Comparison of ENCODE assay signal across 8 mouse cellular contexts in genomic region chr2:78987388-78987787, GRCm38 (mm10).
"Had no signal": no experiment of that assay in that cellular context is flagged by ENCODE, and none has a peak within 500 bp of the region (broad histone marks: within the 10 kb centered on the region; RNA-seq: fewer than 3 reads in every experiment).

No protein-coding gene starts in this region.

- H3K4me1 ChIP-seq: limb, embryonic 13.5 days; midbrain, embryonic 12.5 days had no signal

- H3K27me3 ChIP-seq: limb, embryonic 13.5 days; midbrain, embryonic 12.5 days had no signal

- DNase-seq: kidney, postnatal 25 days; layer of hippocampus, postnatal 36 days; lung, adult 18-20 months; thymus, postnatal 4 days had no signal

- H3K27ac ChIP-seq: limb, embryonic 13.5 days; liver, embryonic 14.5 days; midbrain, embryonic 12.5 days; stomach, postnatal 0 days had no signal

- H3K36me3 ChIP-seq: limb, embryonic 13.5 days; midbrain, embryonic 12.5 days had no signal

- H3K4me3 ChIP-seq: limb, embryonic 13.5 days; midbrain, embryonic 12.5 days had no signal

- H3K9ac ChIP-seq: limb, embryonic 13.5 days; liver, embryonic 14.5 days; midbrain, embryonic 12.5 days had no signal

- H3K9me3 ChIP-seq: limb, embryonic 13.5 days; midbrain, embryonic 12.5 days had no signal

- H3K4me2 ChIP-seq: limb, embryonic 13.5 days; midbrain, embryonic 12.5 days had no signal
